Mouse (Mus musculus) ES-Bruce4 (cell line): ENCODE measurements around the gene Fat3. TPM values are rescaled to one million over a fixed set of nuclear protein-coding genes. Genes with fewer than 3 reads are reported as not detected.

ENCODE experiments used
- H3K27ac ChIP-seq: 2 replicates; pipeline ENCODE4 v1.5.1; 2012; ENCODE audit warnings: low read length, inconsistent platforms; ENCODE audit not compliant: insufficient read depth
- H3K27me3 ChIP-seq: 2 replicates; pipeline ENCODE4 v1.6.1; 2012; ENCODE audit warnings: mild to moderate bottlenecking, low read length, inconsistent platforms; ENCODE audit not compliant: control insufficient read depth, poor library complexity, insufficient read depth, severe bottlenecking
- H3K36me3 ChIP-seq: 2 replicates; pipeline ENCODE4 v1.6.1; 2012; ENCODE audit warnings: inconsistent platforms, mild to moderate bottlenecking, low read length, moderate library complexity; ENCODE audit not compliant: control insufficient read depth, poor library complexity, insufficient read depth, severe bottlenecking
- H3K4me1 ChIP-seq: one replicate; pipeline ENCODE4 v1.8.1; 2011; ENCODE audit warnings: low read length; ENCODE audit not compliant: control insufficient read depth, insufficient read depth
- H3K4me3 ChIP-seq: 2 replicates; pipeline ENCODE4 v1.5.1; 2011; ENCODE audit warnings: low read depth, mild to moderate bottlenecking, low read length
- H3K9ac ChIP-seq: 2 replicates; pipeline ENCODE4 v1.6.1; 2012; ENCODE audit warnings: low read depth, mild to moderate bottlenecking, inconsistent platforms; ENCODE audit not compliant: poor library complexity, severe bottlenecking
- H3K9me3 ChIP-seq: replicated peaks from 2 replicates; pipeline ENCODE4 v1.6.1; 2012; ENCODE audit warnings: mild to moderate bottlenecking, low read length, inconsistent platforms; ENCODE audit not compliant: control insufficient read depth, poor library complexity, insufficient read depth, severe bottlenecking
- CTCF ChIP-seq: IDR thresholded peaks from one replicate; pipeline ENCODE4 v1.8.1; 2011; ENCODE audit warnings: low read depth, low read length
- EP300 ChIP-seq: IDR thresholded peaks from 2 replicates; pipeline ENCODE4 v1.6.1; 2011; ENCODE audit warnings: low read depth, low read length; ENCODE audit not compliant: insufficient read depth
- POLR2A ChIP-seq: IDR thresholded peaks from one replicate; pipeline ENCODE4 v1.8.1; 2011; ENCODE audit warnings: low read length; ENCODE audit not compliant: insufficient read depth
- polyA plus RNA-seq: library from polyadenylated mRNA; stranded (reverse); fragments of >200 nt; gene quantifications from 2 replicates; pipeline ENCODE4 v1.2.4, GENCODE M21; 2011; ENCODE audit warnings: low read depth; ENCODE audit not compliant: missing spikeins, insufficient read depth, insufficient read length

Fat3 gene
- polyA plus RNA-seq, 1 experiment: 0.12 TPM

- H3K4me3 ChIP-seq: no peak overlapping the region
- no peaks in the 10 kb centered on the region for H3K36me3 ChIP-seq
- TF ChIP-seq EP300: no peak
- no peak for TF ChIP-seq CTCF
- TF ChIP-seq POLR2A: no peak
- no peaks in the 10 kb centered on the region; the same call in 1 of the 2 replicates for H3K9me3 ChIP-seq
- no peak overlapping the region for H3K9ac ChIP-seq
- H3K27ac ChIP-seq: no peak overlapping the region
- no peaks in the 10 kb centered on the region for H3K4me1 ChIP-seq
- H3K27me3 ChIP-seq: no peaks in the 10 kb centered on the region
Observed at GRCm38 (mm10) chr9:15978317-15978716, 522.8 kb downstream of the Fat3 start.

DNA sequence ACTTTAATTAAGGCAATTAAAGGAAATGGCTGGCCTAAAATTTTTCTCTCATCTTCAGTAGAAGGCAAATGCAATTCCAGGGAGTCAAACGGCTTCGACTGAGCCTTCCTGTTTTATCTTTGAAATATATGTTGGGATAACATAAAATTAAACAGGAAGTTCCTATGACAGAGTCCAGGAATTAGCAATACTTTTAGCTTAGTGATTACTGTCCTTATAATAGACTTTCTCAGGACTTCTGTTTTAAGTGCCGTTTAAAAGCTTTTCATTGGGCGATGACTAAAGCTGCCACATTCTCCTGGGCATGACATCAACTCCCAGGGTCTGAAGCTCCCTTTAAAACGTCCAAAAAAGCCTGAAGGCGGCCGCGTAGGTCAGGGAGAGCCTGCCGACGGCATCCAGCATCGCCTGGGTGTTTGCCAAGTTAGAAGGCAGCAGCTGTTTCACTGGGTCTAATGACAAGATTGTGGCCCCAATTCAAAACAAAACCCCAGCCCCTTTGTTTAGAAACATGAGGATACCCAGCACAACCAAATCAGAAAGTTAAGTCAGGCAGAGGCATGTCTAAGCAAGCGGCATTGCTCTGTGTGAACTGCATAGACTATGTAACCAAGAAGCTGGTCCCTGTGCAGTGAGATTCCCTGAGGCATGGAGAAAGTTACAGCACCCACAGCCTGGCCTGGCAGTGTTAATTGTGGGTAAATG, 524.0 kb downstream of the Fat3 start:
- Histone ChIP-seq H3K27me3 (no peaks in the 10 kb centered on the region), H3K9me3 (no peaks in the 10 kb centered on the region), H3K36me3 (no peaks in the 10 kb centered on the region), H3K27ac (no peak overlapping the region), H3K4me1 (no peaks in the 10 kb centered on the region), H3K4me3 (no peak overlapping the region), H3K9ac (no peak overlapping the region)
- TF ChIP-seq CTCF: no peak
- no peak for TF ChIP-seq POLR2A
- TF ChIP-seq EP300: no peak

DNA sequence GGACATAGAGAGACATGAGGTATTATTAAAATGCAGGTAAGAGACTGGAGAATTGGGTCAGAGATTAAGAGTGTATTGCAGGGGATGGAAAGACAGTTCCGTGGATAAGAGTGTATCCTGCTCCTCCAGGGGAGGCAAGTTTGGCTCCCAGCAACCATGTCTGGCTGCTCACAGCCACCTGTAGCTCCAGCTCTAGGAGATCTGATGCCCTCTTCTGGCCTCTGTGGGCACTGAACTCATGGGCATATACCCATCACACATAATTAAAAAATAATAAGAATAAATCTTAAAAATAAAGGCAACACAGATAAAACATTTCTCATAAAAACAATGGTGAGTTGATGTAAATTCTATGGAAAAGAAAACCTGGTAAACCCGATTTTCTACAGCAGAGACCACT, 525.1 kb downstream of the Fat3 start:
- Histone ChIP-seq H3K36me3 (no peaks in the 10 kb centered on the region), H3K4me1 (no peaks in the 10 kb centered on the region)
- TF ChIP-seq EP300 (no peak), POLR2A (no peak), CTCF (no peak)

GRCm38 (mm10) chr9:15972201-15972600, 528.9 kb downstream of the Fat3 start:
- no peak overlapping the region for H3K4me3 ChIP-seq
- H3K9ac ChIP-seq: no peak overlapping the region
- no peak overlapping the region for H3K27ac ChIP-seq
- H3K4me1 ChIP-seq: no peaks in the 10 kb centered on the region
- H3K27me3 ChIP-seq: no peaks in the 10 kb centered on the region
- H3K9me3 ChIP-seq: no peaks in the 10 kb centered on the region
- no peaks in the 10 kb centered on the region for H3K36me3 ChIP-seq
- no peak for TF ChIP-seq EP300
- no peak for TF ChIP-seq CTCF
- TF ChIP-seq POLR2A: no peak

More for the DNA sequence above, 525.1 kb downstream of the Fat3 start:
- no peak overlapping the region for H3K4me3 ChIP-seq
- H3K27me3 ChIP-seq: no peaks in the 10 kb centered on the region
- H3K27ac ChIP-seq: no peak overlapping the region
- no peak overlapping the region for H3K9ac ChIP-seq
- H3K9me3 ChIP-seq: no peaks in the 10 kb centered on the region

DNA sequence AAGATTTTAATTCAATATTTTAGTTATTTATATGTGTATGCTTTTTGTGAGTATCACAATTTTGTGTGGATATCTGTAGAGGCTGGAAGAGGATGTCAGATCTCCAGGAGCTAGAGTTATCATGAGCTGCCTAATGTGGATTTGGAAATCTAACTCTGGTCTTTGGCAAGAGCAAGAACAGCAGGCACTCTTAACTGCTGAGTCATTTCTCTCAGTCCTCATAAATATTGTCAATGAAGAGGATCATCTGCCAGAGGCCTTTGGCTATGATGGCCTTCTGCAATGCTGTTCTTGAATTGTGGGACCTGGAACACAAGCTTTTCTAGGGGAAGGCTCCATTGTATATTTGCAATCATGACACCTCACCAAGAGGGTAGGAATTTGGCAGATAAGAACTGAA, 529.7 kb downstream of the Fat3 start:
- no peaks in the 10 kb centered on the region for H3K36me3 ChIP-seq
- no peak overlapping the region for H3K9ac ChIP-seq
- no peaks in the 10 kb centered on the region for H3K4me1 ChIP-seq
- TF ChIP-seq EP300 (no peak), POLR2A (no peak), CTCF (no peak)
- no peak overlapping the region for H3K4me3 ChIP-seq
- H3K9me3 ChIP-seq: no peaks in the 10 kb centered on the region
- no peaks in the 10 kb centered on the region for H3K27me3 ChIP-seq
- no peak overlapping the region for H3K27ac ChIP-seq

GRCm38 (mm10) chr9:15964198-15964597, 536.9 kb downstream of the Fat3 start:
- Histone ChIP-seq H3K4me1 (no peaks in the 10 kb centered on the region), H3K27me3 (no peaks in the 10 kb centered on the region), H3K36me3 (no peaks in the 10 kb centered on the region), H3K9ac (no peak overlapping the region), H3K9me3 (no peaks in the 10 kb centered on the region), H3K27ac (no peak overlapping the region), H3K4me3 (no peak overlapping the region)
- TF ChIP-seq CTCF (no peak), POLR2A (no peak), EP300 (no peak)
